ENCODE assay signal across 17 mouse cellular contexts in the genomic region with DNA sequence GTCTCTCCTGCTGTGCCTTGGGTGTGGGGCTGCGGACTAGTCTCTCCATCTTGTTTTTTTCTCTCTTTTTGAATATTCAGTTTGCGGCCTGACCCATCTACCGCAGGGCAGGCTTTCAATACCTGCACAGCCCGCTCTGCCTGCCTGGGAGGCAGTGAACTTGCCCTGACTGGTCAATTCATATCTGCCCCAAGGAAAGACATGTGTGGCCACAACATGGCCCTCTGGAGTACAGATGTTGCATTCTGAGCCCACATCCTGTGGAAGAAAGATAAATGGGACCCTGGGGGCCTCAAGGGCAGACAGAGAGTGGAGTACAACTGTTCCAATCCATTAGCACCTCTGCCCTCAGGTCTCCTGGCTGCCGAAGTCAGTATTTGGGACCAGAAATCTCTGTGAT. TPM values are rescaled to one million over a fixed set of nuclear protein-coding genes. Genes with fewer than 3 reads are reported as not detected.
"Had no signal": no experiment of that assay in that cellular context is flagged by ENCODE, and none has a peak within 500 bp of the region (broad histone marks: within the 10 kb centered on the region; RNA-seq: fewer than 3 reads in every experiment).

Prss34 (plus strand) TSS at position 301 of the 400 bp plus-strand sequence.

- H3K9me3 ChIP-seq: limb, embryonic 13.5 days; liver, embryonic 12.5 days; lung, embryonic 15.5 days; midbrain, embryonic 15.5 days; neural tube, embryonic 13.5 days had no signal

- H3K4me1 ChIP-seq: limb, embryonic 13.5 days; liver, embryonic 12.5 days; lung, embryonic 15.5 days; midbrain, embryonic 15.5 days; neural tube, embryonic 13.5 days had no signal

- H3K9ac ChIP-seq: limb, embryonic 13.5 days; liver, embryonic 12.5 days; lung, embryonic 15.5 days; midbrain, embryonic 15.5 days; neural tube, embryonic 13.5 days had no signal

- ATAC-seq: liver, embryonic 12.5 days; midbrain, embryonic 15.5 days had no signal

- H3K36me3 ChIP-seq: limb, embryonic 13.5 days; liver, embryonic 12.5 days; lung, embryonic 15.5 days; midbrain, embryonic 15.5 days; neural tube, embryonic 13.5 days had no signal

- H3K4me3 ChIP-seq: layer of hippocampus, adult 2 months; limb, embryonic 13.5 days; liver, embryonic 12.5 days; lung, embryonic 15.5 days; midbrain, embryonic 15.5 days; neural tube, embryonic 13.5 days had no signal

- DNase-seq: kidney, adult 11 months; kidney, postnatal 10 days; kidney, postnatal 4 days; lung, postnatal 14 days; thymus, adult 18-20 months; thymus, postnatal 14 days had no signal

- H3K27ac ChIP-seq: layer of hippocampus, adult 2 months; limb, embryonic 13.5 days; liver, embryonic 12.5 days; lung, embryonic 15.5 days; macrophage; midbrain, embryonic 15.5 days; neural tube, embryonic 13.5 days had no signal

- H3K27me3 ChIP-seq: lung, embryonic 15.5 days; midbrain, embryonic 15.5 days; neural tube, embryonic 13.5 days had no signal

- H3K4me2 ChIP-seq: limb, embryonic 13.5 days; liver, embryonic 12.5 days; lung, embryonic 15.5 days; midbrain, embryonic 11.5 days; midbrain, embryonic 15.5 days; neural tube, embryonic 13.5 days had no signal

RNA-seq across cellular contexts. Expression of gene Prss34, which starts in this region (rescaled TPM):
- total RNA-seq: layer of hippocampus, adult 2 months; layer of hippocampus, postnatal 10 days; left cerebral cortex, postnatal 36 days had no signal
- polyA plus RNA-seq: kidney, embryonic 14.5 days; liver, embryonic 12.5 days; midbrain, embryonic 11.5 days; midbrain, embryonic 15.5 days; neural tube, embryonic 13.5 days had no signal
